Comparison of ENCODE assay signal across 8 mouse cellular contexts in genomic region chr3:107917783-107918408, GRCm38 (mm10). TPM values are rescaled to one million over a fixed set of nuclear protein-coding genes. Genes with fewer than 3 reads are reported as not detected.
DNase-seq lines count a peak whose midpoint lies in the region; ATAC-seq lines count a peak whose summit lies in the region.

No protein-coding gene starts in this region.

- peaks cover 3% of the 10 kb centered on the region; the same call in 1 of the 2 replicates for H3K4me1 ChIP-seq in neural tube, embryonic 15.5 days
- H3K4me1 ChIP-seq in midbrain, embryonic 12.5 days, result no peaks in the 10 kb centered on the region

- no peak overlapping the region for H3K9ac ChIP-seq in neural tube, embryonic 15.5 days (replicated peaks)
- no peak overlapping the region for H3K9ac ChIP-seq in midbrain, embryonic 12.5 days (replicated peaks)

- no peak overlapping the region for H3K4me3 ChIP-seq in neural tube, embryonic 15.5 days (replicated peaks)
- H3K4me3 ChIP-seq in midbrain, embryonic 12.5 days, result no peak overlapping the region

- H3K9me3 ChIP-seq in neural tube, embryonic 15.5 days (replicated peaks), result no peaks in the 10 kb centered on the region
- H3K9me3 ChIP-seq in midbrain, embryonic 12.5 days, result no peaks in the 10 kb centered on the region

- 60% methylated on average over 7 of the region's 7 CpGs for WGBS in neural tube, embryonic 15.5 days
- 61% methylated on average over 7 of the region's 7 CpGs for WGBS in midbrain, embryonic 12.5 days

- ATAC-seq in neural tube, embryonic 15.5 days (ENCODE audit: low FRiP score), result no peak; the same call in 1 of the 2 replicates
- ATAC-seq in hematopoietic stem cell, adult 5-6 weeks (replicated peaks in 1 of 2; ENCODE audit: insufficient read depth in 1 of 2, low FRiP score in 2 of 2, low TSS enrichment in 1 of 2, low read depth in 1 of 2, poor library complexity in 2 of 2, severe bottlenecking in 2 of 2), result peak; percentile 56 to 76; a peak in 3 of 4 replicates
- ATAC-seq in midbrain, embryonic 12.5 days (ENCODE audit: low FRiP score, low read depth), result 0 out of 2 replicates have a peak, but pooled peaks have one; percentile 71

- no peaks in the 10 kb centered on the region for H3K27me3 ChIP-seq in neural tube, embryonic 15.5 days (replicated peaks)
- no peaks in the 10 kb centered on the region for H3K27me3 ChIP-seq in midbrain, embryonic 12.5 days

- no peaks in the 10 kb centered on the region for H3K36me3 ChIP-seq in neural tube, embryonic 15.5 days
- no peaks in the 10 kb centered on the region for H3K36me3 ChIP-seq in midbrain, embryonic 12.5 days

- peak; percentile 56 for DNase-seq in neural tube, embryonic 10.5 days (ENCODE audit: extremely low spot score, low spot score)
- DNase-seq in R1 (ENCODE audit: low read depth, low spot score), result peak; percentile 78
- DNase-seq in embryo, embryonic 11.5 days (ENCODE audit: low read depth, low spot score), result peak; percentile 52
- DNase-seq in layer of hippocampus, postnatal 10 days (ENCODE audit: low spot score in 2 of 2), result peak; percentile 66 to 78
- DNase-seq in thymus, postnatal 4 days, result peak; percentile 59

- no peak overlapping the region for H3K4me2 ChIP-seq in neural tube, embryonic 15.5 days
- H3K4me2 ChIP-seq in midbrain, embryonic 12.5 days (replicated peaks), result no peak overlapping the region

- no peak overlapping the region for H3K27ac ChIP-seq in neural tube, embryonic 15.5 days (replicated peaks)
- no peak overlapping the region for H3K27ac ChIP-seq in midbrain, embryonic 12.5 days (replicated peaks)

RNA-seq across cellular contexts. Expression of gene Gstm7, which starts 13.7 kb away (rescaled TPM):
- 42.2 and 50.6 TPM in 2 replicates for polyA plus RNA-seq in neural tube, embryonic 15.5 days (2015; fragmentation: Nextera tagmentation; extraction: Ambion mirVana)
- 8.3 and 11.8 TPM in 2 replicates for total RNA-seq in hematopoietic stem cell, adult 5-6 weeks (2017)
- total RNA-seq in layer of hippocampus, postnatal 10 days (2021), result 10 to 100 TPM; 60.7 to 70.1 TPM
- 72.7 and 79.8 TPM in 2 replicates for polyA plus RNA-seq in midbrain, embryonic 12.5 days (2016; fragmentation: Nextera tagmentation; extraction: Ambion mirVana)

RNA-seq across cellular contexts. Expression of gene Gstm5, which starts 22.3 kb away (rescaled TPM):
- 222 and 263 TPM in 2 replicates for polyA plus RNA-seq in neural tube, embryonic 15.5 days (2015; fragmentation: Nextera tagmentation; extraction: Ambion mirVana)
- total RNA-seq in hematopoietic stem cell, adult 5-6 weeks (2017), result 34.2 and 42.6 TPM in 2 replicates
- total RNA-seq in layer of hippocampus, postnatal 10 days (2021), result 100 to 1,000 TPM; 156 to 161 TPM
- 219 and 231 TPM in 2 replicates for polyA plus RNA-seq in midbrain, embryonic 12.5 days (2016; fragmentation: Nextera tagmentation; extraction: Ambion mirVana)

RNA-seq across cellular contexts. Expression of gene Gstm6, which starts 25.7 kb away (rescaled TPM):
- polyA plus RNA-seq in neural tube, embryonic 15.5 days (2015; fragmentation: Nextera tagmentation; extraction: Ambion mirVana), result 9.0 and 10.6 TPM in 2 replicates
- total RNA-seq in hematopoietic stem cell, adult 5-6 weeks (2017), result not detected in 2 replicates
- 10 to 100 TPM in 1 of 2 experiments, 1 to 10 TPM in 1; 8.8 to 12.0 TPM for total RNA-seq in layer of hippocampus, postnatal 10 days (2021)
- 10.0 and 12.2 TPM in 2 replicates for polyA plus RNA-seq in midbrain, embryonic 12.5 days (2016; fragmentation: Nextera tagmentation; extraction: Ambion mirVana)

RNA-seq across cellular contexts. Expression of gene Eps8l3, which starts 40.9 kb away (rescaled TPM):
- polyA plus RNA-seq in neural tube, embryonic 15.5 days (2015; fragmentation: Nextera tagmentation; extraction: Ambion mirVana), result 6.3 TPM in 1 of 2 replicates, not detected in the other
- total RNA-seq in hematopoietic stem cell, adult 5-6 weeks (2017), result not detected in 2 replicates
- not detected for total RNA-seq in layer of hippocampus, postnatal 10 days (2021)
- polyA plus RNA-seq in midbrain, embryonic 12.5 days (2016; fragmentation: Nextera tagmentation; extraction: Ambion mirVana), result not detected in 2 replicates

RNA-seq across cellular contexts. Expression of gene Gstm3, which starts 51.2 kb away (rescaled TPM):
- polyA plus RNA-seq in neural tube, embryonic 15.5 days (2015; fragmentation: Nextera tagmentation; extraction: Ambion mirVana), result 2.7 TPM in 1 of 2 replicates, not detected in the other
- not detected in 2 replicates for total RNA-seq in hematopoietic stem cell, adult 5-6 weeks (2017)
- not detected for total RNA-seq in layer of hippocampus, postnatal 10 days (2021)
- polyA plus RNA-seq in midbrain, embryonic 12.5 days (2016; fragmentation: Nextera tagmentation; extraction: Ambion mirVana), result not detected in 2 replicates
